Mouse (Mus musculus) liver, postnatal 0 days (tissue): ENCODE results near the gene Hivep3. TPM values are rescaled to one million over a fixed set of nuclear protein-coding genes. Genes with fewer than 3 reads are reported as not detected.

ENCODE experiments used
- ATAC-seq: fragments of 200-750 bp; cut with Nextera tagmentation; 2 replicates; pipeline ENCODE4 v1.8.0; 2017; ENCODE audit warnings: mild to moderate bottlenecking, moderate library complexity
- DNase-seq: peaks from one replicate; pipeline ENCODE4 v3.0.0-alpha.2; 2016
- H3K27ac ChIP-seq: fragments of 300-500 bp; sonication (generic); 2 replicates; pipeline ENCODE4 v1.5.1; 2014; ENCODE audit warnings: antibody characterized with exemption, moderate library complexity, mild to moderate bottlenecking, low read depth
- H3K27me3 ChIP-seq: fragments of 300-500 bp; sonication (generic); 2 replicates; pipeline ENCODE4 v1.6.1; 2014; ENCODE audit warnings: low read length, control low read depth, mixed read lengths; ENCODE audit not compliant: insufficient read depth
- H3K36me3 ChIP-seq: fragments of 300-500 bp; sonication (generic); replicated peaks from 2 replicates; pipeline ENCODE4 v1.6.1; 2014; ENCODE audit warnings: mild to moderate bottlenecking, control low read depth, low read length, moderate library complexity, mixed read lengths; ENCODE audit not compliant: insufficient read depth
- H3K4me1 ChIP-seq: fragments of 300-500 bp; sonication (generic); 2 replicates; pipeline ENCODE4 v1.6.1; 2014; ENCODE audit warnings: antibody characterized with exemption, mild to moderate bottlenecking, control low read depth; ENCODE audit not compliant: insufficient read depth
- H3K4me2 ChIP-seq: fragments of 300-500 bp; sonication (generic); 2 replicates; pipeline ENCODE4 v1.6.1; 2014; ENCODE audit warnings: low read depth, mild to moderate bottlenecking, low read length, moderate library complexity, mixed read lengths
- H3K4me3 ChIP-seq: fragments of 300-500 bp; sonication (generic); 2 replicates; pipeline ENCODE4 v1.5.1; 2014; ENCODE audit warnings: low read depth, low read length
- H3K9ac ChIP-seq: fragments of 300-500 bp; sonication (generic); replicated peaks from 2 replicates; pipeline ENCODE4 v1.6.1; 2014; ENCODE audit warnings: mild to moderate bottlenecking, moderate library complexity
- H3K9me3 ChIP-seq: fragments of 300-500 bp; sonication (generic); 2 replicates; pipeline ENCODE4 v1.6.1; 2016; ENCODE audit warnings: mild to moderate bottlenecking, control low read depth, low read length, mixed read lengths
- CTCF ChIP-seq: sonication (generic); IDR thresholded peaks from 2 replicates; pipeline ENCODE4 v1.5.1; 2016; ENCODE audit warnings: antibody characterized with exemption, low read depth
- EP300 ChIP-seq: IDR thresholded peaks from 2 replicates; pipeline ENCODE4 v1.6.1; 2016; ENCODE audit warnings: antibody characterized with exemption, low read depth, mild to moderate bottlenecking
- WGBS: fragments of 180-500 bp; shearing (Covaris S2); extraction: QIAGEN DNeasy Blood & Tissue Kit; methylation state at CpG from one replicate; pipeline ENCODE4 v1.1.7; 2014; ENCODE audit not compliant: insufficient replicate concordance; 5-methylcytosine and 5-hydroxymethylcytosine counted together
- polyA plus RNA-seq: library from polyadenylated mRNA; unstranded; fragments of >200 nt; fragmentation: Nextera tagmentation; extraction: Ambion mirVana; gene quantifications from 2 replicates; pipeline ENCODE4 v1.2.1, GENCODE M21; 2015

Gene Hivep3
- polyA plus RNA-seq, 1 experiment from 2014 or later = 3.8 TPM

DNA sequence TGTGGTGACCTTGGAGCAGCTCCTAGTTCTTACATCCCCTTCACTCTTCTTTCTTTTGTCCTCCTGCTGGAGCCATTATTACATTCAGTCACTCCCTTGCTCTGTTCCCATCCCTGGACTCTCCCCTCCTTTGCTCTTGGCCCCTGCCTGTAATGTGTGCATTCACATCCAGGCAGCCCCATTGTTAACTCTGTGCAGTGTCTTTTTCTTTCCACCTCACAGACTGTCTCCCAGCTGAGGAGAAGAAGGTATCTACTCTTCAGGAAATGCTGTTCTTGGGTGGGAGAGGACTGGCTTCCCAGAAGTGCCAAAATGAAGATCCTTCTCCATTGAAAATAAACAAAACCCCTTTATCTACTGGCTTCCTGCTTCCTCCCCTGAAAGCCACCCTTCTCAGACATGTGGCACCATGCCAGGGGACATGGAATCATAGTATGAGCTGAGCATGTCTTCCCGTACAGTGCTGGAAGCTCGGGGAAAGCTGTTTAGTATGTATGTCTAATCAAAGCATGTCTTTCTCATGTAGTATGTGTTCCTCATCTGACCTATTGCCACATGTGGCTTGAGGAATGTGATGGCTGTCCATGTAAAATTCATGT is 17.9 kb downstream of the Hivep3 start:
- H3K36me3 ChIP-seq = no peaks in the 10 kb centered on the region
- no peak overlapping the region for H3K4me3 ChIP-seq
- H3K4me1 ChIP-seq = no peaks in the 10 kb centered on the region
- no peaks in the 10 kb centered on the region for H3K27me3 ChIP-seq
- 54% methylated on average over 2 of the region's 2 CpGs for WGBS
- H3K9me3 ChIP-seq = no peaks in the 10 kb centered on the region; the same call in 1 of the 2 replicates
- H3K27ac ChIP-seq = no peak overlapping the region
- no peak overlapping the region for H3K9ac ChIP-seq
- no peak for TF ChIP-seq CTCF
- peak; percentile 10; the same call in 1 of the 2 replicates for TF ChIP-seq EP300
- DNase-seq (peak; percentile 37), ATAC-seq (no peak)
- no peak overlapping the region for H3K4me2 ChIP-seq

GRCm38 (mm10) chr4:119759574-119760233 is 26.1 kb downstream of the Hivep3 start:
- Histone ChIP-seq H3K4me1 (no peaks in the 10 kb centered on the region), H3K27me3 (no peaks in the 10 kb centered on the region), H3K36me3 (no peaks in the 10 kb centered on the region), H3K9ac (no peak overlapping the region), H3K9me3 (no peaks in the 10 kb centered on the region; the same call in 1 of the 2 replicates), H3K4me3 (no peak overlapping the region), H3K27ac (no peak overlapping the region), H3K4me2 (no peak overlapping the region)
- TF ChIP-seq CTCF (no peak), EP300 (no peak)
- WGBS = 72% methylated on average over 4 of the region's 4 CpGs
- no peak for DNase-seq
- ATAC-seq = no peak

DNA sequence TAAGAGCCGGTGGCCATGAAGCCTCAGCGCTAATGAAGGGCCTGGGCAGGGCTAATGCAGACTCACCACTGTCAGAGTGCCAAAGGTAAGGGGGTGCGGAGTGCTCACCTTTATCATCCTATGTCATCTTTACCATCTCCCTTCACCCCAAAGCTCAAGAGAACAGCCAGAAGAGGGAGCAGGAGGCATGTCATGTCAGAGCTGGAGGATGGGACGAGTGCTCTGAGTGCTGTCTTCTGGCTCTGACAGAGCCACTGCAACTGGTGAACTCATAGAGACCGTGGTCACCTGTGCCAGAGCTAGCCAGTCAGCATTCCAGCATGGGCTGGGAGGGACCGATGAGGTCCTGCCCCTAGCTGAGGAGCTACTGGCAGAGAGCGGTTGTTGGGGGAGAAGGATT is 27.2 kb downstream of the Hivep3 start:
- ATAC-seq = no peak
- H3K27ac ChIP-seq = no peak overlapping the region
- no peak overlapping the region for H3K4me2 ChIP-seq
- no peaks in the 10 kb centered on the region for H3K27me3 ChIP-seq
- no peaks in the 10 kb centered on the region for H3K36me3 ChIP-seq
- no peak for DNase-seq
- 74% methylated on average over 7 of the region's 7 CpGs for WGBS
- no peak overlapping the region for H3K4me3 ChIP-seq
- H3K9ac ChIP-seq = no peak overlapping the region
- 0 out of 2 replicates have a peak, but pooled peaks have one; percentile 16 for TF ChIP-seq CTCF
- TF ChIP-seq EP300 = no peak
- H3K9me3 ChIP-seq = no peaks in the 10 kb centered on the region; the same call in 1 of the 2 replicates
- H3K4me1 ChIP-seq = no peaks in the 10 kb centered on the region

GRCm38 (mm10) chr4:119761459-119762121 is 28.0 kb downstream of the Hivep3 start:
- Histone ChIP-seq H3K9ac (no peak overlapping the region), H3K4me3 (no peak overlapping the region), H3K36me3 (no peaks in the 10 kb centered on the region), H3K27ac (no peak overlapping the region), H3K4me2 (no peak overlapping the region), H3K27me3 (no peaks in the 10 kb centered on the region), H3K4me1 (no peaks in the 10 kb centered on the region), H3K9me3 (no peaks in the 10 kb centered on the region)
- TF ChIP-seq CTCF (no peak), EP300 (no peak)
- whole genome bisulfite sequencing = 76% methylated on average over 9 of the region's 9 CpGs
- ATAC-seq (no peak), DNase-seq (no peak)

DNA sequence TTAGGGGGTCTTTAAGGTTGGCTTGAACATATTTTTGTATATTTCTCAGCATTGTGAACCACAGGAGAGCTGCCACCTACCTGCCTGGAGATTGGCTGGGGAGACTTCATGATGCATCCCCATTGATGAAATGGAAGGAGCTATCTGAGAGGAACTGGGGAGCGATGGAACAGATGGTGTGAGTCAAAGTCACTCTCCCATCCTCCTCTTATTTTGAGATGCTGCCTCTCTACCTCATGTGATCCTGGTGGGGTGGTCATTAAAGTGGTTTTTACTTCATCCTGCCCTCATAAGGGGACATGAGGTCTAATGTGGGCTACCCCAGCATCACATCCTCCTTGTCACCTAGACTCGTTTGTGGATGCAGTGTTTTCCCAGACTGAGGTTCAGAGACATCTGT is 28.6 kb downstream of the Hivep3 start:
- Histone ChIP-seq H3K9me3 (no peaks in the 10 kb centered on the region), H3K36me3 (no peaks in the 10 kb centered on the region), H3K4me2 (no peak overlapping the region), H3K27ac (no peak overlapping the region), H3K9ac (no peak overlapping the region), H3K4me1 (no peaks in the 10 kb centered on the region), H3K27me3 (no peaks in the 10 kb centered on the region), H3K4me3 (no peak overlapping the region)
- 58% methylated on average over 2 of the region's 2 CpGs for WGBS
- ATAC-seq = no peak
- no peak for DNase-seq
- TF ChIP-seq CTCF = no peak
- TF ChIP-seq EP300 = no peak

DNA sequence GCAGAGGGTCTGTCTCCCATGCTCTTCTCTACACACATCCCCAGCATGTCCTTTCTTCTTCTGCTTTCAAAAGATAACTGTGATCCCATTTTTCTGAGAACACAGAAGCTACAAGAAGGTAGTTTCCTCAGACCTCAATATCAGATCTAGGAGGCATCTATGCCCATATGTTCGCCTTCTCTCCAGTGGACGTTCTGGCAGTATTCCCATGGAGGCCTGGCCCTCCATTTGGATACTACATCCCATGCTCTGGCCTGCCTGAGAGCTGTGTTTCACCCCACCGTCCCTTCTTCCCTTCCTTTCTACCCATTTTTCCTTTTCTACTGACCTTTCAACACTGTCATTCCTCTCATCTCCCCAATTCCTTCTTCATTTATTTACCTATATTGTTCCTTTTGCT is 34.5 kb downstream of the Hivep3 start:
- no peaks in the 10 kb centered on the region for H3K9me3 ChIP-seq
- no peaks in the 10 kb centered on the region for H3K36me3 ChIP-seq
- DNase-seq = no peak
- H3K27me3 ChIP-seq = no peaks in the 10 kb centered on the region
- TF ChIP-seq CTCF (no peak), EP300 (no peak)
- no peak overlapping the region for H3K4me2 ChIP-seq
- H3K27ac ChIP-seq = no peak overlapping the region
- WGBS = 73% methylated on average over 3 of the region's 3 CpGs
- no peak overlapping the region for H3K9ac ChIP-seq
- no peak for ATAC-seq
- no peaks in the 10 kb centered on the region for H3K4me1 ChIP-seq
- H3K4me3 ChIP-seq = no peak overlapping the region
